Mouse (Mus musculus): ENCODE results near the gene Rasl11a.
A peak's percentile ranks its signal among the peaks of the same experiment; 100 is the strongest.
"Not testable (repeated sequence)": the region's sequence is repeated elsewhere in the genome, so short reads cannot be mapped to it uniquely, and the experiment has no call there.

Rasl11a gene

DNA sequence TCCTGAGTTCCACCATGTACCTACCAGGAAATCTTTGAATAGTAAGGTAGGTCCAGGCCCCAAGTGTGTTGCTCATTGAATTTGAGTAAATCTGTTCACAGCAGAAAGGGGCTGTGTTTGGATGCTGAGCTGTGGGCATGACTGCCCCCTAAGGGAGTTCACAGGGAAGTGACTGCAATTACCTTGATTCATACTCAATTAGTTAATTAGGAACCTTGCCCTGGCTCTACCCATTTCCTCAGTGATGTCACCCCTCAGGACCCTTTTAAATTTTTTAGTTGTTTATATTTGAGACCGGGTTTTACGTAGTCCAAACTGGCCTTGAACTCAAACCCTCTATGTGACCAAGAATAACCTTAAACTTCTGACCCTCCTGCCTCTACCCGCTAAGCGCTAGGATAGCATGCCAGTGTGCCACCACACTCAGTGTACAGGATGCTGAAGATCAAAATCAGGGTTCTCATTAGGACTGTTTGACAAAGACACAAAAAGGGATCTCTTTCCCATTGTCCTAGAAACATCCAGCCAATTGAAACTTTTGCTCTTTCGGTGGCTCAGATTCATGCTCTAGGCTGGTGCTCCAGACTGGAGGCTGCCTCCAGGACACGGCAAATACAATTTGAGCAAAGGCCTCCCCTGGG, 450 bp upstream of the Rasl11a start:
- DNase-seq = no peak

DNA sequence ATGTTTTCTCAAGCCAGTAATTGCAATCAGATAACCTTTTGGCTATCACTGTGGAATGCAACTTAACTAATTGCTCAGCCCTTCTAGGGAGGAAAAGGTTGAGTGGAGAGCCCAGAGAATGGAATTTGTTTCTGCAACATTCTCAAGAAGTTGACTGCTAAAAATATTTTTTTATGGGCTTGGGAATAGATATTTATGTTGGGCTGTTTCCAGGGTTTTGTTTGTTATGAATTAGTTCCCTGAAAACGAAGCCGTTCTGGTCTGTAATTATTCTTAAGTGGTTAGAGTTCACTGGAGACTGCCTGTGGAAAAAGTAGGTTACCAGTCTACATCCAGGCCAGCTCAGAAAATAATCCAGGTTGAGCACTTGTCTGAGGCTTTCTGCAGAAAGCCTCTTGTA, 1.6 kb downstream of the Rasl11a start:
- no peak for DNase-seq

DNA sequence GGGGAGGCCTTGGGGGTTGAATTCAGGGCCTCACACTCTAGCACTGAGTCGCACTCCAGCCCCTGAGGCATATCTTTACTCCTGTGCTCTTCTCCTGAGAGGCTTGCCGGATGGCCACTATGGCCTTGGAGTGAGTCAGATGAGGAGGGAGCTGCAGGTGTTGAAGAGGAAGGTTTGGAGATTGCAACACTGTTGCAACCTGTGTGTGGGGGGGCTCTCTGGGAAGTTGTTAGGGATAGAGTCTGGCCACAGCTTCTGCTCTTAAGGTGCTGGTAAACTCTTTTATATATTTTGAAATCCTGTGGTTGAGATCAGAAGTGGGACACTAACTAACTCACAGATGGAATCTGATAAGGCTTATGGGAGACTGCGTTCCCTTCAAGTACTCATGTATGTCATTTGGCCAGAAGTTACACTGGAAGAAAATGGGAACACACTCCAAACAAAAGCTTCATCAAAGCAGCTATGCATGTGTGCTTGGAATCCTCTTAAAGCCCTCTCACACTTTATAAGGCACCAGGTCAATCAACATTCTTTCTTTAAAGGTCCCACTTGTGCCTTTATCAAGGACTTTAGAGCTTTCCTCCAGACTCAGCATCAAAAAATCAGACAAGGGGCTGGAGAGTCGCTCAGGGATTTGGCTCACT, 4.2 kb downstream of the Rasl11a start:
- no peak for DNase-seq

- no peak for DNase-seq
These were observed 11.2 kb downstream of the Rasl11a start for GRCm38 (mm10) chr5:146856106-146856505.

GRCm38 (mm10) chr5:146857620-146858019, 12.7 kb downstream of the Rasl11a start:
- no peak for DNase-seq

DNA sequence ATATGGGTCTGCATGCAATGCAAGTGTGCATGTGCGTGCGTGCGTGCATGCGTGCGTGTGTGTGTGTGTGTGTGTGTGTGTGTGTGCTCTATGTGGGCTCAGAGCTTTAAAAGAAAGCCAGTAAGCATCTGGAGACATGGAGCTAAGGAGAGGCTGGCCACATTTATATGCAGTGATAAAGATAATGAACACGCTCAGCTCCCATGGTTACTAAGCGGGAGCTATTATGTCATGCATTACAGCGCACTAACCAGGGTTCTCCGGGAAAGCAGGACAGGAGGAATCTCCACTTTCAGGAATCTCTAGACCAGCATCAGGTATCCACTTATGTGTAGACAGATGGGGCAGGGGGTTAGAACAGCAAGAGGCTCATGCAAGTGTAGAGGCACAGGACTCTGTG, 13.9 kb downstream of the Rasl11a start:
- DNase-seq = no peak

GRCm38 (mm10) chr5:146859246-146859645, 14.4 kb downstream of the Rasl11a start:
- DNase-seq = no peak

GRCm38 (mm10) chr5:146860222-146860998, 15.5 kb downstream of the Rasl11a start:
- no peak for DNase-seq

GRCm38 (mm10) chr5:146861588-146861987, 16.7 kb downstream of the Rasl11a start:
- peak; percentile 70 for DNase-seq

- no peak for DNase-seq
These were observed 20.6 kb downstream of the Rasl11a start for GRCm38 (mm10) chr5:146865511-146865910.

GRCm38 (mm10) chr5:146866277-146866676, 21.4 kb downstream of the Rasl11a start:
- DNase-seq = no peak

GRCm38 (mm10) chr5:146867246-146867945, 22.5 kb downstream of the Rasl11a start:
- DNase-seq = peak; percentile 88

DNA sequence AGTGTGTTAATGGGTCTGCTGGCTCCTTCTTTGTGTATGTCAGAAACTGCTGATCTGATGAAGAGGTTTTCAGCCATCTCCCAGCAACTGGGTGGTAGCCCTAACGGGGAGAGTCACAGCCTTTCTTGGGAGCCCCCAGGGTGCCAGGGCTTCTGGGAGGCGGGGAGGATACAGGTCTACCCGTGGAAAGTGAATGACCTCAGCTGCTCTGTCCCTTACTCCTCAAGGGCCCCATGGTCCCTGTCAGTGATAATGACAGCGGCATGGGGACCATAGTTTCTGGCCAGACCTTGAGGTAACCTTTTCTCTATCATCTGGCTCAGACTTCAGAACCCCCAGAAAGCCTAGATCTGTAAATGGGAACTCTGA, 23.1 kb downstream of the Rasl11a start:
- no peak for DNase-seq

DNA sequence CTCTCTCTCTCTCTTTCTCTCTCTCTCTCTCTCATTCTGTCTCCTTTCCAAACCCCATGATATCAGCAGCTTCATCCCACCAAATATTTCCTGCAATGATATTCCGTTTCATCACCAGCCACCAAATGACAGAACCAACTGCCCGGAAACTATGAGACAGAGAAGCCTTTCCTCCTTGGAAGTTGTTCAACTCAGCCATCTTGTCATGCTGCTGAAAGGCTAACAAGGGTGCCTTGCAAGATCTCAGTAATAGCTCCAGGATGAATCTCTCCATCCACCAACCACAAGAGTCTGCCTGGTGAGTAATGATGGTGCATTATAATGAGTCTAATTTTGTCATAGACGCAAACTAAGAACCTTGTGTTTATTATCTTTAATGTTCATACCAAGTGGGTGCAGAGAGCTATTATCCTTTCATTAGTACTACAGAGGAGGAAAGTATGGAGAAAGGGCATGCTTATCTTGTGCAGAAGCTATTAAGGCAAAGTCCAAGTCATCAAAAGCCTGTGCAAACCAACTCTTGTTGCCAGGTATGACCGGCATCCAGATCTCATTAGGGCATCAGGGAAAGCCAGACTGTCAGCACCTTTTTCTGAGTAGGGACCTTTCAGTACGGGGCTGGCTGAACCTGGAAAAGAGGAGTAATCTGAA, 28.2 kb downstream of the Rasl11a start:
- DNase-seq = no peak

- DNase-seq = no peak
These were observed 31.2 kb downstream of the Rasl11a start for GRCm38 (mm10) chr5:146876024-146876423.

DNA sequence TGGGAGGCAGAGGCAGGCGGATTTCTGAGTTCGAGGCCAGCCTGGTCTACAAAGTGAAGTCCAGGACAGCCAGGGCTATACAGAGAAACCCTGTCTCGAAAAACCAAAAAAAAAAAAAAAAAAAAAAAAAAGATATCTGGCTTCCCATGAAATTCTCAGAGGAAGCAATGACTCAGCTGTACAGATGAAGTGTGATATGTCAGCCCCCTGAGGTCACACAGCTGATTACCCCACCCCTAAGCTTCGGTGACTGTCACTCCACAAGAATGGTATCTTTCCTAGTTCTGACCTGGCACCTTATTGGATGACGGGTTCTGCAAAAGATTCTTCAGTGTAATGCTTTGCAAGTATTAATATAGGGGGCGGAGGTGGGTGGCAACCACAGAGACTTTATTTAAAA, 33.0 kb downstream of the Rasl11a start:
- DNase-seq = not testable (repeated sequence)

DNA sequence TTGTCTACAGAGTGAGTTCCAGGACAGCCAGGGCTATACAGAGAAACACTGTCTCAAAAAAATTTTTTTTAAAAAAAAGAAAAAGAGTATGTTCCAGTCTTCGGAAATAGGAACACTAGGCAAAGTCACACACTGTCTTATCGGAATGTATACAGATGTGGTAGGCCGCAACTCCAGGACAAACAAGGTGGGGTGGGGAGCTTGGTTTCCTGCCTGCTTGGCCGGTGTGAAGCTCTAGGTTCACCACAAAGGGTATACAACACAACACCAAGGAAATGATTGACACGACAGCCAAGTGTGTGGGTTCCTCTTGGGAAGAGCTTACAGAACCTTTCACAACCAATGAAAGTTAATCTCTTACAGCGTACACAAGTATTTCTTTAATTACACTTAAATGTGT, 37.4 kb downstream of the Rasl11a start:
- no peak for DNase-seq

GRCm38 (mm10) chr5:146883053-146883452, 38.2 kb downstream of the Rasl11a start:
- DNase-seq = no peak

DNA sequence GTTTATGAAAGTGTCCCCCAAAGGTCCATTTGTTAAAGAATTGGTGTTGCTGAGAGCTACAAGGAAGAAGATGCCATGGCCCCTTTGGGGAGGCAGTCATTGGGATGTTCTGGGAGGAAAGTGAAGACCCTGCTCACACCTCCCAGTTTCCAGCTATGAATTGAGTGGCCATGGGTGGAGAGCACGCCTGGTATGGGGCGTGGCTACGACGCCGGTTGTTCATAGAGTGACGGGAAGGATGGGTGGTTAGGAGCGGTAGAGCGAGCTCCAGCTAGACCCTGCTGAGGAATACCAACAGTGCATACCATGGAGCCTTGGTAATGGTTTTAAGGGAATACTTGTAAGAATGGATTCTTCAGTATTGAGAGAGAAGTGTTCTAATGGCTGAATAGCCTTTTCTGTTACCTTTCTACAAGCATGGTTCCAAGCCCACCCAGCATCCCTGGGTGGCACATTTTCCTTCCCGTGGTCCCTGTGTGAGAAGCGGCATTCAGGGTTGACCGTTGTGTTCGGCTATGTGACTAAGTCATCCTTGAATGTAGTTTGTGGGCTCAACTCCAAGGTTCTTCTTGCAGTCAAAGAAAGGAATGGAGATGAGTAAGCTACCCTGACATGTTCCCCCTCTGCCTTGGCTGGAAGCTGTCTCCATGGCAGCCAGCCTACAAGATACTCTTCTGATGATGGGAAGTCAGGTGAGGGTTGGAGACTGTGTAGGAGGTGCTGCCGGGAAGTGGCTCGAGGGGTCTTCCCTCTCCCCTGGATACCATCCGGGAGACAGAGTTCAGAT, 38.8 kb downstream of the Rasl11a start:
- no peak for DNase-seq

DNA sequence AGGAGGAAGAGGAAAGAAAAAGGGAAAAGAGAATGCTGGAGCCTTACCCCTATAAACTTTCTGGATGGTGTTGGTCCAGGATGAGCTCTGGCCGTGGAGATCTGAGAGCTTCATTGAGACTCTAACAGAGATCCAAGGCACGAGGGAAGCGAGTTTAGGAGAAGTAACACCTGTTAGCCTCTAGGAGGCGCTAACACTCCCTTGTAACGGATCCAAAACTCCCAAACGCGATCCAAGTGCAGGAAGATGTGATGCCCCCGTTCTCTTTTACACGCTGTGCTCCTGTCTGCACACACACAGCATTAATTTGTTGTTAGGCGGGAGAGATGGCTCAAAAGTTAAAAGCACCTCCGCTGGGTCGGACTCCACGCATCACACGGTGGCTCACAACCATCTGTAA, 46.3 kb downstream of the Rasl11a start:
- no peak for DNase-seq

DNA sequence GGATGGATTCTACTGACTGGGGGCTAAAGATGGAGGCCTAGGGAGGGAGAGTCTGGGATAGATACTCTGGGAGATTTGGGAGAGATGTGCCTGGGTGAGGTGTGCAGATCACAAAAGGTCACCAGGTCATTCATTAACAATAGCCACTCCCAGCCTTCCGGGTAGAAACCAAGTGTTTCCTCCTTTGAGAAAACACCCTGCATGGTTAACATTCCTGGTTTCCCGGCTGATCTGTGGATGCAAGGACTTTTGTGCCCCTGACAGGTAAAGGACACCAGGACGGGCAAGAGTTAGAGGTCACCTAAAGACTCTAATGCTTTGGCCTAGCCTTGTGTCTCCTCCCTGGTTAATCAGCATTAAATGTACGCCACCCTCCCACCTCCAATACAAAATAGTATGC, 48.0 kb downstream of the Rasl11a start:
- DNase-seq = no peak

All from layer of hippocampus, adult 9-11 months (tissue).